Mouse (Mus musculus) NIH3T3 (cell line): ENCODE measurements at regions not wholly inside any gene's neighbourhood (a gene's known extent, or its start where the extent isn't known, plus 50 kb on each side); places are given as distances from the start of the nearest gene placed in this dataset.
A peak's percentile ranks its signal among the peaks of the same experiment; 100 is the strongest.

Experiments used
- DNase-seq: peaks from one replicate; pipeline ENCODE4 v3.0.0-alpha.2; 2012; ENCODE audit warnings: low read depth

GRCm38 (mm10) chr17:10079853-10080650 is 239.6 kb downstream of the Qk start:
- DNase-seq: no peak

- DNase-seq: no peak
Observed at GRCm38 (mm10) chr17:10078536-10079319, 240.9 kb downstream of the Qk start.

- no peak for DNase-seq
Observed at GRCm38 (mm10) chr17:10073301-10073700, 246.4 kb downstream of the Qk start.

- DNase-seq: no peak
Observed at GRCm38 (mm10) chr17:10069251-10069650, 250.4 kb downstream of the Qk start.

GRCm38 (mm10) chr17:10065131-10065530 is 254.5 kb downstream of the Qk start:
- no peak for DNase-seq

GRCm38 (mm10) chr17:10062546-10063100 is 257.0 kb downstream of the Qk start:
- DNase-seq: no peak

GRCm38 (mm10) chr17:10057736-10058135 is 261.9 kb downstream of the Qk start:
- no peak for DNase-seq

- no peak for DNase-seq
Observed at GRCm38 (mm10) chr17:10056096-10056495, 263.6 kb downstream of the Qk start.

GRCm38 (mm10) chr17:10054375-10054774 is 265.3 kb downstream of the Qk start:
- peak; percentile 59 for DNase-seq

- DNase-seq: no peak
Observed at GRCm38 (mm10) chr17:10044336-10044735, 275.3 kb downstream of the Qk start.

GRCm38 (mm10) chr17:10042042-10042652 is 277.5 kb downstream of the Qk start:
- no peak for DNase-seq

- DNase-seq: no peak
Observed at GRCm38 (mm10) chr17:10040951-10041359, 278.7 kb downstream of the Qk start.

GRCm38 (mm10) chr17:10040375-10040774 is 279.3 kb downstream of the Qk start:
- no peak for DNase-seq

GRCm38 (mm10) chr17:10037799-10038445 is 281.7 kb downstream of the Qk start:
- no peak for DNase-seq

GRCm38 (mm10) chr17:10033510-10033909 is 286.1 kb downstream of the Qk start:
- DNase-seq: no peak

GRCm38 (mm10) chr17:10031033-10031432 is 288.6 kb downstream of the Qk start:
- no peak for DNase-seq

- no peak for DNase-seq
Observed at GRCm38 (mm10) chr17:10026770-10027169, 292.9 kb downstream of the Qk start.

GRCm38 (mm10) chr17:10025212-10025611 is 294.4 kb downstream of the Qk start:
- DNase-seq: no peak

- DNase-seq: no peak
Observed at GRCm38 (mm10) chr17:10024323-10024722, 295.3 kb downstream of the Qk start.

- no peak for DNase-seq
Observed at GRCm38 (mm10) chr17:10012161-10012560, 307.5 kb downstream of the Qk start.

GRCm38 (mm10) chr17:10011728-10012127 is 307.9 kb downstream of the Qk start:
- no peak for DNase-seq

GRCm38 (mm10) chr17:10001071-10001591 is 318.5 kb downstream of the Qk start:
- DNase-seq: no peak
